Mouse (Mus musculus) heart, postnatal 0 days (tissue): ENCODE results near the gene Fbxo2. TPM values are rescaled to one million over a fixed set of nuclear protein-coding genes. Genes with fewer than 3 reads are reported as not detected.

ENCODE experiments used
- ATAC-seq: fragments of 200-750 bp; cut with Nextera tagmentation; 2 replicates; pipeline ENCODE4 v1.8.0; 2017; ENCODE audit warnings: low read depth, moderate number of reproducible peaks, moderate library complexity; ENCODE audit not compliant: insufficient read depth
- DNase-seq: peaks from one replicate; pipeline ENCODE4 v3.0.0-alpha.2; 2016; ENCODE audit warnings: low spot score
- H3K27ac ChIP-seq: fragments of 300-500 bp; sonication (generic); 2 replicates; pipeline ENCODE4 v1.5.1; 2014; ENCODE audit warnings: low read depth, mild to moderate bottlenecking
- H3K27me3 ChIP-seq: fragments of 300-500 bp; sonication (generic); 2 replicates; pipeline ENCODE4 v1.6.1; 2014; ENCODE audit warnings: low read length, mixed read lengths; ENCODE audit not compliant: control insufficient read depth, insufficient read depth
- H3K36me3 ChIP-seq: fragments of 300-500 bp; sonication (generic); replicated peaks from 2 replicates; pipeline ENCODE4 v1.6.1; 2014; ENCODE audit warnings: low read length, mixed read lengths; ENCODE audit not compliant: control insufficient read depth, insufficient read depth
- H3K4me1 ChIP-seq: fragments of 300-500 bp; sonication (generic); 2 replicates; pipeline ENCODE4 v1.6.1; 2014; ENCODE audit warnings: antibody characterized with exemption; ENCODE audit not compliant: control insufficient read depth, insufficient read depth
- H3K4me2 ChIP-seq: fragments of 300-500 bp; sonication (generic); 2 replicates; pipeline ENCODE4 v1.6.1; 2014; ENCODE audit warnings: low read depth, mild to moderate bottlenecking, low read length, moderate library complexity
- H3K4me3 ChIP-seq: fragments of 300-500 bp; sonication (generic); 2 replicates; pipeline ENCODE4 v1.5.1; 2014; ENCODE audit warnings: low read depth, low read length
- H3K9ac ChIP-seq: fragments of 300-500 bp; sonication (generic); replicated peaks from 2 replicates; pipeline ENCODE4 v1.6.1; 2014; ENCODE audit warnings: low read depth, low read length, mixed read lengths
- H3K9me3 ChIP-seq: fragments of 300-500 bp; sonication (generic); replicated peaks from 2 replicates; pipeline ENCODE4 v1.6.1; 2016; ENCODE audit warnings: low read length; ENCODE audit not compliant: control insufficient read depth
- CTCF ChIP-seq: IDR thresholded peaks from 2 replicates; pipeline ENCODE4 v1.5.1; 2016; ENCODE audit warnings: antibody characterized with exemption, control low read depth, low read depth
- EP300 ChIP-seq: IDR thresholded peaks from 2 replicates; pipeline ENCODE4 v1.6.1; 2016; ENCODE audit warnings: antibody characterized with exemption, low read depth
- WGBS: fragments of 180-500 bp; shearing (Covaris S2); extraction: QIAGEN DNeasy Blood & Tissue Kit; methylation state at CpG from one replicate; pipeline ENCODE4 v1.1.7; 2014; 5-methylcytosine and 5-hydroxymethylcytosine counted together
- polyA plus RNA-seq: library from polyadenylated mRNA; unstranded; fragments of >200 nt; fragmentation: Nextera tagmentation; extraction: Ambion mirVana; gene quantifications from 2 replicates; pipeline ENCODE4 v1.2.1, GENCODE M21; 2015
- total RNA-seq: library from RNA; depleted of rRNA; stranded (reverse); fragments of >200 nt; gene quantifications from 2 replicates; pipeline ENCODE4 v1.2.3, GENCODE M21; 2014; ENCODE audit warnings: low replicate concordance; rRNA removed

The Fbxo2 gene
- total RNA-seq (not detected in 2 replicates), polyA plus RNA-seq (0.11 and 0.12 TPM in 2 replicates)

GRCm38 (mm10) chr4:148160436-148161390, at the start of gene Fbxo2, which contains the start of gene Fbxo44:
TSS of gene Fbxo2 (plus strand) at chr4:148160621.
TSS of gene Fbxo44 (minus strand) at chr4:148160482.
- Histone ChIP-seq H3K4me2 (peak within 1 kb of the TSS; percentile 95), H3K4me1 (peaks cover 8% of the 10 kb centered on the region; the same call in 1 of the 2 replicates), H3K9me3 (no peaks in the 10 kb centered on the region), H3K9ac (peak within 1 kb of the TSS; percentile 66), H3K27ac (peak within 1 kb of the TSS; percentile 74), H3K27me3 (peaks cover 60% of the 10 kb centered on the region), H3K36me3 (peaks cover 3% of the 10 kb centered on the region; the same call in 1 of the 2 replicates), H3K4me3 (peak within 1 kb of the TSS; percentile 69)
- peak; percentile 11 for ATAC-seq
- TF ChIP-seq CTCF (no peak), EP300 (no peak)
- WGBS, result 2% methylated on average over 43 of the region's 43 CpGs
- DNase-seq, result no peak

- Histone ChIP-seq H3K36me3 (no peaks in the 10 kb centered on the region), H3K27me3 (peaks cover 9% of the 10 kb centered on the region; the same call in 1 of the 2 replicates), H3K4me1 (no peaks in the 10 kb centered on the region), H3K27ac (no peak overlapping the region), H3K9me3 (0 out of 2 replicates have a peak, but pooled peaks cover 4% of the 10 kb centered on the region), H3K9ac (no peak overlapping the region), H3K4me3 (no peak overlapping the region), H3K4me2 (no peak overlapping the region)
- WGBS, result 72% methylated on average over 12 of the region's 12 CpGs
- TF ChIP-seq EP300 (no peak), CTCF (no peak)
- ATAC-seq (no peak), DNase-seq (no peak)
Measured at GRCm38 (mm10) chr4:148112519-148112918, 47.9 kb upstream of the Fbxo2 start.

DNA sequence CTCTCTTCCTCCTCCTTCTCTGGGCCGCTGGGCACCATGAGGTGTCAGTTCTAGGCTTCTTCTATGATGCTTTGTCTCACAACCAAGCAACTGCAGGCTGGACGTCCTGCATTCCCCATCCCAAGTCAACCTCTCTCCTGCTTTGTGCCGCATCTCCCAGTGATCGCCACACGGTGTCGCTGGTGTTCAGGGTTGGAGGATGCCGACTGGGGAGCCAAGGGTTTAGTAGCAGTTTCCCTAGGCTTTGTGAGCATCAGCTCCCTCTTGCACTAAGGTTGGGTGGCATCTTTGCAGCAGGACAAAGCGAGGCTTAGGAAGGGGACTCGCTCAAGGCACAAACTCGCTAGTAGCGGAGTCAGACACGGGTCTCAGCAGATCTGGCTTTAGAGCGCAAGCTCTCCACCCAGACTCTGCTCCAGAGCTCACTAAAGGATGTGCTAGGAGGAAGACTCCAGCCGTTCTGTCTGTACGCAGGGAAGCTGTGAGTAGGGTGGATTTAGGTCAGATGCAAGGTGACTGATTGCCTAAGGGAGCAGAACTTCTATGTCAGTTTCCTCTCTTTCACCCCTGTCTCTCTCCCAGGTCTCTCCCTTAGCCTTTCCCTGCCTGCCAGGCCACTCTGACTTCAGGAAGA, 45.5 kb upstream of the Fbxo2 start:
- Histone ChIP-seq H3K9ac (no peak overlapping the region), H3K4me3 (no peak overlapping the region), H3K9me3 (0 out of 2 replicates have a peak, but pooled peaks cover 4% of the 10 kb centered on the region), H3K4me2 (no peak overlapping the region), H3K36me3 (no peaks in the 10 kb centered on the region), H3K27ac (no peak overlapping the region), H3K27me3 (peaks cover 9% of the 10 kb centered on the region; the same call in 1 of the 2 replicates), H3K4me1 (no peaks in the 10 kb centered on the region)
- 2% methylated on average over 15 of the region's 15 CpGs for WGBS
- TF ChIP-seq CTCF (peak; percentile 99), EP300 (no peak)
- ATAC-seq (peak; percentile 69), DNase-seq (peak; percentile 82)

DNA sequence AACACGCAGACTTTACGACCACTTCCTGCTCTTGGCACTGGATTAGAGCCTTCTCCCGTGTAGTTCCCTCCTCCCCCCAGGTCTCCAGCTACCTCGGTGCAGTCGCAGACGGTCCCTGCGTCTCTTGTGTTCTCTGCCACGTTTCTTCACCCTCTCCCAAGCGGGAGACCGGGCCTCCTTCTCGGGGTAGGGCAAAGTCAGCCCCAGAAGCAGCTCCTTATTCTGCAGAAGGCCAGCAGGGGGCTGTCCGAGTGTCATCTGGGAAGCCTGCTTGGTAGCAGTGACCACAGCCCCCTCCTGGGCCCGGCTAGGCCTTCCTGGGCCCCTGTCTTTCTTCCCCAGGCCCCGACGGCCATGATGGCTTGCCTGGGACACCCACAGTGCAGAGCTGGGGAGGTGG, 45.0 kb upstream of the Fbxo2 start:
- Histone ChIP-seq H3K4me3 (no peak overlapping the region), H3K4me1 (no peaks in the 10 kb centered on the region), H3K4me2 (no peak overlapping the region), H3K27ac (no peak overlapping the region), H3K9me3 (0 out of 2 replicates have a peak, but pooled peaks cover 4% of the 10 kb centered on the region), H3K36me3 (no peaks in the 10 kb centered on the region), H3K9ac (0 out of 2 replicates have a peak overlapping the region, but pooled peaks have one; percentile 15), H3K27me3 (peaks cover 9% of the 10 kb centered on the region; the same call in 1 of the 2 replicates)
- DNase-seq (no peak), ATAC-seq (no peak)
- TF ChIP-seq EP300 (no peak), CTCF (peak; percentile 36)
- WGBS, result 5% methylated on average over 15 of the region's 15 CpGs

DNA sequence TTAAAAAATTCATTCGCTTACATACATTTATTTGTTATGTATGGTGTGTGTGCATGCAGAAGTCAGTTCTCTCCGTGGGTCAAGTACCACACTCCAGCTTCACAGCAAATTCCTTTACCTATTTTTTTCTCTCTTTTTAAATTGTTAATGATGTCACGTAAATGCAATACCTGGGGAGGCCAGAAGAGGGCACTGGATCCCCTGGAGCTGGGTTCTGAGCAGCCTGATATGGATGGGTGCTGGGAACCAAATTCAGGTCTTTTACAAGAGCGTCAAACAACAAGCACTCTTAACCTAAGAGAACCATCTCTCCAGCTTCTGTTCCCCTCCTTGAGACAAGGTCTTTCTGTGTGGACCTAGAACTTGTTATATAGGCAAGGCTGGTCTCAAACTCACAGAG, 43.8 kb upstream of the Fbxo2 start:
- TF ChIP-seq EP300, result no peak
- no peak for TF ChIP-seq CTCF
- no peaks in the 10 kb centered on the region for H3K36me3 ChIP-seq
- H3K4me1 ChIP-seq, result no peaks in the 10 kb centered on the region
- H3K9me3 ChIP-seq, result 0 out of 2 replicates have a peak, but pooled peaks cover 4% of the 10 kb centered on the region
- H3K9ac ChIP-seq, result no peak overlapping the region
- DNase-seq (no peak), ATAC-seq (no peak)
- 72% methylated on average over 4 of the region's 4 CpGs for WGBS
- H3K4me3 ChIP-seq, result no peak overlapping the region
- H3K27ac ChIP-seq, result no peak overlapping the region
- no peak overlapping the region for H3K4me2 ChIP-seq
- H3K27me3 ChIP-seq, result peaks cover 15% of the 10 kb centered on the region; the same call in 1 of the 2 replicates
